Mouse (Mus musculus) liver, adult 2 months (tissue): ENCODE measurements around the gene Elmsan1. TPM values are rescaled to one million over a fixed set of nuclear protein-coding genes. Genes with fewer than 3 reads are reported as not detected.

Experiments
- DNase-seq: peaks from one replicate; pipeline ENCODE4 v3.0.0-alpha.2; 2011; ENCODE audit warnings: low read depth, low spot score; ENCODE audit errors: extremely low read depth
- H3K27ac ChIP-seq: fragments of 200-500 bp; replicated peaks from 2 replicates; pipeline ENCODE4 v1.5.1; 2012; ENCODE audit warnings: low read depth, mild to moderate bottlenecking, control low read depth, inconsistent platforms, low read length; ENCODE audit not compliant: insufficient read depth
- H3K27me3 ChIP-seq: fragments of 200-500 bp; 2 replicates; pipeline ENCODE4 v1.6.1; 2012; ENCODE audit warnings: mild to moderate bottlenecking, moderate library complexity, low read length, inconsistent platforms; ENCODE audit not compliant: control insufficient read depth, insufficient read depth
- H3K36me3 ChIP-seq: fragments of 200-500 bp; 2 replicates; pipeline ENCODE4 v1.6.1; 2012; ENCODE audit warnings: low read length, inconsistent platforms; ENCODE audit not compliant: control insufficient read depth, insufficient read depth
- H3K4me1 ChIP-seq: fragments of 200-500 bp; 2 replicates; pipeline ENCODE4 v1.6.1; 2011; ENCODE audit warnings: low read length; ENCODE audit not compliant: control insufficient read depth, insufficient read depth
- H3K4me3 ChIP-seq: fragments of 200-500 bp; 2 replicates; pipeline ENCODE4 v1.5.1; 2011; ENCODE audit warnings: low read depth, mild to moderate bottlenecking, control low read depth, low read length, moderate library complexity; ENCODE audit not compliant: insufficient read depth
- H3K79me2 ChIP-seq: fragments of 200-500 bp; 2 replicates; pipeline ENCODE4 v1.6.1; 2012; ENCODE audit warnings: inconsistent platforms, mild to moderate bottlenecking, low read length, moderate library complexity; ENCODE audit not compliant: control insufficient read depth, insufficient read depth
- H3K9ac ChIP-seq: fragments of 200-500 bp; 2 replicates; pipeline ENCODE4 v1.6.1; 2012; ENCODE audit warnings: low read depth, mild to moderate bottlenecking, control low read depth, inconsistent platforms, low read length
- CTCF ChIP-seq: fragments of 200-500 bp; IDR thresholded peaks from 2 replicates; pipeline ENCODE4 v1.5.1; 2011; ENCODE audit warnings: low read depth, low read length, control low read depth
- POLR2A ChIP-seq: fragments of 200-500 bp; IDR thresholded peaks from 2 replicates; pipeline ENCODE4 v1.6.1; 2011; ENCODE audit warnings: low read length, control low read depth; ENCODE audit not compliant: insufficient read depth; ENCODE audit errors: extremely low read depth
- WGBS: fragments of 180-500 bp; shearing (Covaris S2); methylation state at CpG from one replicate; pipeline ENCODE4 v1.1.7; 2018; 5-methylcytosine and 5-hydroxymethylcytosine counted together
- polyA plus RNA-seq: library from polyadenylated mRNA; depleted of rRNA; stranded (reverse); fragments of >200 nt; gene quantifications from 2 replicates; pipeline ENCODE4 v1.2.3, GENCODE M21; 2012
- total RNA-seq: library from RNA; depleted of rRNA; stranded (reverse); fragments of >200 nt; gene quantifications from 2 replicates; pipeline ENCODE4 v1.2.3, GENCODE M21; 2014

Gene Elmsan1
- total and polyA plus RNA-seq, 2 experiments = 2.3 to 3.8 TPM

- peaks cover 11% of the 10 kb centered on the region for H3K36me3 ChIP-seq
- H3K4me1 ChIP-seq = peaks cover 7% of the 10 kb centered on the region
- no peak for TF ChIP-seq POLR2A
- TF ChIP-seq CTCF = no peak
- no peak for DNase-seq
- H3K9ac ChIP-seq = no peak overlapping the region
- no peak overlapping the region for H3K27ac ChIP-seq
- WGBS = 98% methylated on average over 8 of the region's 8 CpGs
- H3K79me2 ChIP-seq = peaks cover 8% of the 10 kb centered on the region; the same call in 1 of the 2 replicates
- no peaks in the 10 kb centered on the region for H3K27me3 ChIP-seq
- no peak overlapping the region for H3K4me3 ChIP-seq
These were observed 58.2 kb downstream of the Elmsan1 start for GRCm38 (mm10) chr12:84160491-84160890.

GRCm38 (mm10) chr12:84158156-84158555, 60.5 kb downstream of the Elmsan1 start:
- peaks cover 11% of the 10 kb centered on the region for H3K36me3 ChIP-seq

GRCm38 (mm10) chr12:84156210-84156609, 62.5 kb downstream of the Elmsan1 start:
- 94% methylated on average over 18 of the region's 18 CpGs for WGBS
- no peaks in the 10 kb centered on the region for H3K79me2 ChIP-seq
- no peak overlapping the region for H3K9ac ChIP-seq
- DNase-seq = no peak
- no peaks in the 10 kb centered on the region for H3K27me3 ChIP-seq
- H3K27ac ChIP-seq = no peak overlapping the region
- H3K36me3 ChIP-seq = peaks cover 16% of the 10 kb centered on the region
- H3K4me1 ChIP-seq = peaks cover 10% of the 10 kb centered on the region
- no peak for TF ChIP-seq POLR2A
- no peak for TF ChIP-seq CTCF
- H3K4me3 ChIP-seq = no peak overlapping the region

More at GRCm38 (mm10) chr12:84158156-84158555, 60.5 kb downstream of the Elmsan1 start:
- H3K79me2 ChIP-seq = peaks cover 8% of the 10 kb centered on the region; the same call in 1 of the 2 replicates
- no peak overlapping the region for H3K9ac ChIP-seq
- H3K27me3 ChIP-seq = no peaks in the 10 kb centered on the region
- WGBS = 92% methylated on average over 14 of the region's 14 CpGs
- TF ChIP-seq POLR2A = no peak
- TF ChIP-seq CTCF = no peak
- H3K27ac ChIP-seq = no peak overlapping the region
- no peak overlapping the region for H3K4me3 ChIP-seq
- DNase-seq = no peak
- H3K4me1 ChIP-seq = peaks cover 12% of the 10 kb centered on the region

- WGBS = 29% methylated on average over 2 of the region's 2 CpGs
- Histone ChIP-seq H3K27me3 (no peaks in the 10 kb centered on the region), H3K27ac (no peak overlapping the region), H3K79me2 (no peaks in the 10 kb centered on the region), H3K36me3 (peaks cover 18% of the 10 kb centered on the region), H3K9ac (no peak overlapping the region), H3K4me1 (peaks cover 10% of the 10 kb centered on the region), H3K4me3 (no peak overlapping the region)
- no peak for TF ChIP-seq POLR2A
- no peak for TF ChIP-seq CTCF
- no peak for DNase-seq
These were observed 63.2 kb downstream of the Elmsan1 start for GRCm38 (mm10) chr12:84155523-84155871.

- no peak overlapping the region for H3K27ac ChIP-seq
- peak; percentile 96 for DNase-seq
- 46% methylated on average over 11 of the region's 11 CpGs for WGBS
- no peak overlapping the region for H3K4me3 ChIP-seq
- peaks cover 20% of the 10 kb centered on the region for H3K36me3 ChIP-seq
- H3K4me1 ChIP-seq = peaks cover 10% of the 10 kb centered on the region
- H3K9ac ChIP-seq = no peak overlapping the region
- no peaks in the 10 kb centered on the region for H3K79me2 ChIP-seq
- H3K27me3 ChIP-seq = no peaks in the 10 kb centered on the region
- TF ChIP-seq CTCF = no peak
These were observed 63.7 kb downstream of the Elmsan1 start for GRCm38 (mm10) chr12:84154786-84155522.

GRCm38 (mm10) chr12:84153414-84153813, 65.3 kb downstream of the Elmsan1 start:
- H3K9ac ChIP-seq = no peak overlapping the region
- peaks cover 18% of the 10 kb centered on the region for H3K36me3 ChIP-seq
- H3K27ac ChIP-seq = no peak overlapping the region
- peaks cover 8% of the 10 kb centered on the region for H3K4me1 ChIP-seq
- no peak for DNase-seq
- H3K27me3 ChIP-seq = no peaks in the 10 kb centered on the region
- WGBS = 94% methylated on average over 6 of the region's 6 CpGs
- no peaks in the 10 kb centered on the region for H3K79me2 ChIP-seq
- no peak for TF ChIP-seq POLR2A
- no peak for TF ChIP-seq CTCF
- H3K4me3 ChIP-seq = no peak overlapping the region
